In genomic region chr17:34589206-34589605, GRCm38 (mm10) we compare ENCODE assay signal across 8 mouse cellular contexts. TPM values are rescaled to one million over a fixed set of nuclear protein-coding genes. Genes with fewer than 3 reads are reported as not detected.
DNase-seq lines count a peak whose midpoint lies in the region; ATAC-seq and TF ChIP-seq lines count a peak whose summit lies in the region.

No protein-coding gene starts in this region.

- no peak overlapping the region; the same call in 1 of the 2 replicates for H3K4me3 ChIP-seq in kidney, postnatal 0 days (replicated peaks; ENCODE audit: low read depth, low read length)
- H3K4me3 ChIP-seq in G1E (ENCODE audit: low read depth, low read length), result peak overlapping the region; percentile 74
- H3K4me3 ChIP-seq in liver, embryonic 11.5 days (ENCODE audit: low read depth, low read length), result peak overlapping the region; percentile 91

- H3K4me1 ChIP-seq in kidney, postnatal 0 days (replicated peaks; ENCODE audit: insufficient read depth, low read length), result peaks cover 50% of the 10 kb centered on the region
- H3K4me1 ChIP-seq in G1E (ENCODE audit: insufficient read depth, low read depth, low read length), result peaks cover 65% of the 10 kb centered on the region
- H3K4me1 ChIP-seq in liver, embryonic 11.5 days (replicated peaks; ENCODE audit: control insufficient read depth, insufficient read depth, low read length), result peaks cover 54% of the 10 kb centered on the region

- 22% methylated on average over 7 of the region's 7 CpGs for WGBS in kidney, postnatal 0 days
- 27% methylated on average over 7 of the region's 7 CpGs for WGBS in liver, embryonic 11.5 days

- H3K9me3 ChIP-seq in kidney, postnatal 0 days (replicated peaks; ENCODE audit: low read length), result no peaks in the 10 kb centered on the region
- no peaks in the 10 kb centered on the region for H3K9me3 ChIP-seq in G1E (replicated peaks)
- no peaks in the 10 kb centered on the region for H3K9me3 ChIP-seq in liver, embryonic 11.5 days (ENCODE audit: control insufficient read depth, low read length)

- no peaks in the 10 kb centered on the region for H3K36me3 ChIP-seq in kidney, postnatal 0 days (ENCODE audit: insufficient read depth, low read length)
- peaks cover 18% of the 10 kb centered on the region for H3K36me3 ChIP-seq in G1E (replicated peaks)
- H3K36me3 ChIP-seq in liver, embryonic 11.5 days (ENCODE audit: control insufficient read depth, insufficient read depth, low read length), result no peaks in the 10 kb centered on the region

- 0 out of 2 replicates have a peak overlapping the region, but pooled peaks have one; percentile 13 for H3K9ac ChIP-seq in kidney, postnatal 0 days (ENCODE audit: low read depth, low read length)
- no peak overlapping the region for H3K9ac ChIP-seq in liver, embryonic 11.5 days (ENCODE audit: low read depth, low read length)

- DNase-seq in cerebellum, adult 9-10 months, result peak; percentile 33
- DNase-seq in cerebellum, postnatal 14 days, result no peak
- no peak for DNase-seq in kidney, postnatal 0 days (ENCODE audit: low spot score)
- no peak for DNase-seq in kidney, postnatal 14 days
- DNase-seq in G1E (ENCODE audit: low spot score), result no peak
- DNase-seq in liver, embryonic 11.5 days (ENCODE audit: low spot score), result no peak
- DNase-seq in frontal cortex, postnatal 25 days (ENCODE audit: low spot score in 2 of 2), result no peak
- DNase-seq in gastrocnemius, postnatal 36 days, result no peak

- no peak for ATAC-seq in kidney, postnatal 0 days (replicated peaks; ENCODE audit: low FRiP score, low read depth)
- ATAC-seq in G1E (ENCODE audit: extremely low read depth, insufficient number of reproducible peaks, low FRiP score, poor library complexity, severe bottlenecking), result no peak
- ATAC-seq in liver, embryonic 11.5 days (replicated peaks; ENCODE audit: low FRiP score), result no peak

- H3K27me3 ChIP-seq in kidney, postnatal 0 days (ENCODE audit: insufficient read depth, low read length), result no peaks in the 10 kb centered on the region
- peaks cover 2% of the 10 kb centered on the region; the same call in 1 of the 2 replicates for H3K27me3 ChIP-seq in G1E (ENCODE audit: insufficient read depth, low read length)
- no peaks in the 10 kb centered on the region for H3K27me3 ChIP-seq in liver, embryonic 11.5 days (replicated peaks; ENCODE audit: control insufficient read depth, insufficient read depth, low read length)

- H3K4me2 ChIP-seq in kidney, postnatal 0 days (ENCODE audit: low read length), result peak overlapping the region; percentile 98
- H3K4me2 ChIP-seq in liver, embryonic 11.5 days, result peak overlapping the region; percentile 100

- TF ChIP-seq CTCF in kidney, postnatal 0 days (IDR thresholded peaks at IDR 0.05; ENCODE audit: low read depth), result no peak
- no peak for TF ChIP-seq CTCF in G1E (IDR thresholded peaks at IDR 0.05; ENCODE audit: low read depth, low read length)

- intact Hi-C loops in gastrocnemius, postnatal 36 days (cut with DNase I), result no loop called here

- peak overlapping the region; percentile 99 for H3K27ac ChIP-seq in kidney, postnatal 0 days
- peak overlapping the region; percentile 13; the same call in 1 of the 2 replicates for H3K27ac ChIP-seq in liver, embryonic 11.5 days (ENCODE audit: low read depth, low read length)

RNA-seq across cellular contexts. Expression of gene Gpsm3, which starts 0.4 kb away (rescaled TPM):
- polyA plus RNA-seq in kidney, postnatal 0 days (2015; fragmentation: Nextera tagmentation; extraction: Ambion mirVana), result 28.5 and 29.5 TPM in 2 replicates
- total RNA-seq in G1E (2014; fragmentation: Nextera tagmentation) (86.3 and 99.5 TPM in 2 replicates), G1E (2017) (33.7 and 43.2 TPM in 2 replicates)
- polyA plus RNA-seq in G1E (2012), result 399 and 473 TPM in 2 replicates
- polyA plus RNA-seq in liver, embryonic 11.5 days (2014; fragmentation: Nextera tagmentation; extraction: Ambion mirVana), result 18.5 and 19.8 TPM in 2 replicates
- 1 to 10 TPM; 1.9 to 2.8 TPM for total RNA-seq in gastrocnemius, postnatal 36 days (2021)

RNA-seq across cellular contexts. Expression of gene Pbx2, which starts 1.9 kb away (rescaled TPM):
- 13.0 and 13.2 TPM in 2 replicates for polyA plus RNA-seq in kidney, postnatal 0 days (2015; fragmentation: Nextera tagmentation; extraction: Ambion mirVana)
- total RNA-seq in G1E (2014; fragmentation: Nextera tagmentation) (35.8 and 44.2 TPM in 2 replicates), G1E (2017) (25.1 and 39.6 TPM in 2 replicates)
- 137 and 138 TPM in 2 replicates for polyA plus RNA-seq in G1E (2012)
- polyA plus RNA-seq in liver, embryonic 11.5 days (2014; fragmentation: Nextera tagmentation; extraction: Ambion mirVana), result 10.4 and 11.4 TPM in 2 replicates
- 10 to 100 TPM; 12.1 to 13.9 TPM for total RNA-seq in gastrocnemius, postnatal 36 days (2021)

RNA-seq across cellular contexts. Expression of gene Ager, which starts 8.5 kb away (rescaled TPM):
- polyA plus RNA-seq in kidney, postnatal 0 days (2015; fragmentation: Nextera tagmentation; extraction: Ambion mirVana), result 7.4 and 7.9 TPM in 2 replicates
- 1.9 and 2.2 TPM in 2 replicates for total RNA-seq in G1E (2014; fragmentation: Nextera tagmentation)
- 2.1 TPM in 2 replicates for total RNA-seq in G1E (2017)
- 5.7 and 6.5 TPM in 2 replicates for polyA plus RNA-seq in G1E (2012)
- polyA plus RNA-seq in liver, embryonic 11.5 days (2014; fragmentation: Nextera tagmentation; extraction: Ambion mirVana), result 1.3 and 1.7 TPM in 2 replicates
- under 1 TPM in 1 of 2 experiments, not detected in 1; 0.28 TPM for total RNA-seq in gastrocnemius, postnatal 36 days (2021)

RNA-seq across cellular contexts. Expression of gene Rnf5, which starts 14.3 kb away (rescaled TPM):
- 154 and 177 TPM in 2 replicates for polyA plus RNA-seq in kidney, postnatal 0 days (2015; fragmentation: Nextera tagmentation; extraction: Ambion mirVana)
- total RNA-seq in G1E (2014; fragmentation: Nextera tagmentation) (92.0 and 103 TPM in 2 replicates), G1E (2017) (17.4 and 17.7 TPM in 2 replicates)
- 63.3 and 70.8 TPM in 2 replicates for polyA plus RNA-seq in G1E (2012)
- polyA plus RNA-seq in liver, embryonic 11.5 days (2014; fragmentation: Nextera tagmentation; extraction: Ambion mirVana), result 109 TPM in 2 replicates
- 10 to 100 TPM; 17.3 to 18.0 TPM for total RNA-seq in gastrocnemius, postnatal 36 days (2021)

RNA-seq across cellular contexts. Expression of gene Agpat1, which starts 14.9 kb away (rescaled TPM):
- 56.1 and 58.6 TPM in 2 replicates for polyA plus RNA-seq in kidney, postnatal 0 days (2015; fragmentation: Nextera tagmentation; extraction: Ambion mirVana)
- total RNA-seq in G1E (2014; fragmentation: Nextera tagmentation) (96.3 and 96.4 TPM in 2 replicates), G1E (2017) (24.7 and 25.8 TPM in 2 replicates)
- 163 and 165 TPM in 2 replicates for polyA plus RNA-seq in G1E (2012)
- 57.2 and 64.8 TPM in 2 replicates for polyA plus RNA-seq in liver, embryonic 11.5 days (2014; fragmentation: Nextera tagmentation; extraction: Ambion mirVana)
- total RNA-seq in gastrocnemius, postnatal 36 days (2021), result 10 to 100 TPM; 61.5 to 63.2 TPM

Comparison
In these comparisons a context has a peak if more than half of its experiments do, and no peak if none do; other contexts are left out.
1. RNA of gene Gpsm3, which starts 0.4 kb away (polyA plus RNA-seq): 399 to 473 TPM in G1E; 28.5 to 29.5 TPM in kidney, postnatal 0 days and 18.5 to 19.8 TPM in liver, embryonic 11.5 days; every median in the first group is over 10 times any median in the second.